Mouse (Mus musculus): ENCODE results near the gene Ndufc1.

GRCm38 (mm10) chr3:51383409-51383808, 25.4 kb downstream of the Ndufc1 start:
- TF ChIP-seq CTCF (IDR thresholded peaks at IDR 0.05; ENCODE audit: control insufficient read depth, insufficient read depth, insufficient replicate concordance, low read depth, low read length): no peak
- TF ChIP-seq POLR2A (IDR thresholded peaks at IDR 0.05; ENCODE audit: control insufficient read depth, low read depth, low read length): no peak
